Mouse (Mus musculus): Measurements from ENCODE around the gene Atl1. TPM values are rescaled to one million over a fixed set of nuclear protein-coding genes. Genes with fewer than 3 reads are reported as not detected.

The Atl1 gene
- polyA plus RNA-seq, 1 experiment: 0.30 TPM

- Histone ChIP-seq H3K27me3 (ENCODE audit: control insufficient read depth, insufficient read depth, insufficient read length) (no peaks in the 10 kb centered on the region), H3ac (ENCODE audit: control insufficient read depth, insufficient read length, low read depth) (no peak overlapping the region), H3K79me2 (ENCODE audit: control insufficient read depth, insufficient read depth) (no peaks in the 10 kb centered on the region), H3K36me3 (ENCODE audit: control insufficient read depth, insufficient read depth) (peaks cover 55% of the 10 kb centered on the region), H3K4me3 (ENCODE audit: insufficient read depth, poor library complexity, severe bottlenecking) (no peak overlapping the region), H3K79me3 (ENCODE audit: low read depth) (no peaks in the 10 kb centered on the region)
- TF ChIP-seq FOSL1 (IDR thresholded peaks at IDR 0.05; ENCODE audit: insufficient read depth, low read length, poor library complexity, severe bottlenecking) (no peak), USF1 (IDR thresholded peaks at IDR 0.05; ENCODE audit: low read depth) (no peak), MAX (IDR thresholded peaks at IDR 0.05) (no peak), MYOG (IDR thresholded peaks at IDR 0.05; ENCODE audit: control insufficient read depth, extremely low read depth, insufficient read length) (no peak), CTCF (IDR thresholded peaks at IDR 0.05; ENCODE audit: control insufficient read depth, insufficient read depth, insufficient read length) (no peak), MYOD1 (IDR thresholded peaks at IDR 0.05; ENCODE audit: control insufficient read depth, insufficient read length, low read depth) (no peak), CEBPB (IDR thresholded peaks at IDR 0.05; ENCODE audit: low read depth) (no peak)
These were observed 123.5 kb downstream of the Atl1 start for GRCm38 (mm10) chr12:70015936-70016335.

Other genes starting within 250 kb of the Atl1 start
- gene Sos2, start 210.8 kb upstream of the Atl1 start, polyA plus RNA-seq (2012; fragmentation: generic; extraction: Trizol): 3.0 TPM
- 3.8 TPM for gene L2hgdh, start 167.7 kb upstream of the Atl1 start, polyA plus RNA-seq (2012; fragmentation: generic; extraction: Trizol)
- 2.6 TPM for gene Atp5s, start 167.7 kb upstream of the Atl1 start, polyA plus RNA-seq (2012; fragmentation: generic; extraction: Trizol)
- gene Cdkl1, start 101.3 kb upstream of the Atl1 start, polyA plus RNA-seq (2012; fragmentation: generic; extraction: Trizol): not detected
- gene Map4k5, start 586 bp downstream of the Atl1 start, polyA plus RNA-seq (2012; fragmentation: generic; extraction: Trizol): 8.3 TPM
- 25.3 TPM for gene Sav1, start 94.4 kb downstream of the Atl1 start, polyA plus RNA-seq (2012; fragmentation: generic; extraction: Trizol)
- 8.0 TPM for gene Nin, start 221.1 kb downstream of the Atl1 start, polyA plus RNA-seq (2012; fragmentation: generic; extraction: Trizol)